Mouse (Mus musculus) neutrophil, adult 59 days (primary cell): ENCODE data around the gene Map2k5. TPM values are rescaled to one million over a fixed set of nuclear protein-coding genes. Genes with fewer than 3 reads are reported as not detected.

Source experiments
- total RNA-seq, 2 experiments: library from RNA; stranded (reverse); gene quantifications; 1 replicate in 1 of 2; 2 replicates in 1 of 2; pipeline ENCODE4 v1.2.4; 2023

Map2k5 gene
- 10 to 100 TPM; 19.7 to 20.0 TPM for total RNA-seq

DNA sequence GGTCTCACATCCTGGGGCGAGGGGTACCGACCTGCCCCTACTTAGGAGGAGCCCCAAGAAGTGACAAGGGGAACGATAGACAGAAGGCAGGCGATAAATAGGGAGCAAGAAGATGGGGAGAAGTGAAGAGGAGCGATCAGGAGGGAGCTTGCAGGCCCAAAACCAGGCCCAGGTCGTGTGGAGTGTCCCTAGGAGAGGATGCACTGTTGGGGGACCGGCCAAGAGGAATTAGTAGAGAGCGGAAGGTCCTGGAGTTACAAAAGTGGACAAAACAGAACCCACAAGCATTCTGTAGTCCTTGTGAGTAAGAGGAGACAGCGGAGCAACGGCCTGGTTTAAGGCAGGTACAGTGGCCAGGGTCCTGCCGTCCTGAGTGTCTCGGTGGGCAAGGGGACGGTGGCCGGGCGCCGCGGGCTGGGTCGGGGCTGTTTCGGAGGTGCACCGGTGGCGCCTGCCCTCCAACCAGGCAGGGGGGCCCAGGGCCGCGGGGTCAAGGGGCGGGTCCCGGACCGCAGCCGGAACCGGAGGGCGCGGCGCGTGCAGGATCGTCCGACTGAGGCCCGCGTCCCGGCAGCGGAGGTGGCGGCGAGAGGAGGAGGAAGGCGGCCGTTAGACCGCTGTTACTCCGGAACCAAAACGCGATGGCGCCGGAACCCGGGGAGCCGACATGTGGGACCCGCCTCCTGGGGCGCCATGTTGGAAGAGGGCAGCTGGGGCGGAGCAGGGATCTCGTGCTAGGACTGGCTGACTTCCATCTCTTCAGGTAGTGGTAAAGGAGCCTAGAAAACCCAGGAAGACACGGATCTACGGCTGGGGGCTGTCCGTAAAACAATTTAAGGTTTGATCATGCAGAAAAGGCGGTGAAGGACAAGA, at the start of gene Map2k5:
Gene Map2k5, minus strand, starts transcription at position 633 of the 873 bp plus-strand sequence.

DNA sequence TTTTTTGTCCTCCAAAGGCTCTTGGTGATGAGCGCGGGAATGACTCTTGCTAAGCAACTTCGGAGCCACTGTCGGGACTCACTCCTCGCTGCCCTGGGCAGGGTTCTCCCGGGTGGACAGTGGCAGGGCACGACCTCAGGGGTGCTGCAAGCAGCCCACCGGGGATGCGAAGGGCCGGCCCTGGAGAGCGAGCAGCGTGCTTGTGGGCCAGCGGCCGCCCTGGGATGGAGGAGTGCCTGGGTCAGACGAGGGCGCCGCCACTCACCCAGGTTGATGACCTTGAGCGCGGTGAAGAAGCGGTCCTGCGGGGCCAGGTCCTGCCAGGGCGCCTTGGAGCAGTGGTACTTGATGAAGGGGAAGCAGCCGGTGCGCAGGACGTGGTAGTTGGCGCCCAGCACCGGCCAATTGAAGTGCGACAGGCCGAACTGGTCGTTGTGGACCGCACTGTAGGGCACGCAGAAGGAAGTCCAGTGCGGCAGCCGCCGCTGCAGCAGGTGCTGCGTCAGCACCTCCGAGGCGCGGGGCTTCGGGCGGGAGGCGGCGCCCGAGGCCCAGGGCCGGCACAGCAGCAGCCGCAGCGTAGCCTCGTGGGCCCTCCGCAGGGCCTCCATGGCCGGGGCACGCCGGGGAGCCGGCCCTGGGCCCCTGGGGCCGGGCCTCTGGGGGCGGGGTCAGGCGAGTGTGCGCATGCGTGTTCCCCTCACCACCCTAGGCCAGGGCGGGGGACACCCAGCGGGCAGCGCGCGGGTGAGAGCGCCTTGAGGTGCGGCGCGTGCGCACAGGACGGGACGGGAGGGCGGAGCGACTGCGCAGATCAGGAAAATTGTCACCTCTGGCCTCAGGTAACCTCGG, 21.1 kb upstream of the Map2k5 start, which contains the start of gene 2300009A05Rik:
Gene 2300009A05Rik, minus strand, starts transcription at position 636 of the 852 bp plus-strand sequence.

DNA sequence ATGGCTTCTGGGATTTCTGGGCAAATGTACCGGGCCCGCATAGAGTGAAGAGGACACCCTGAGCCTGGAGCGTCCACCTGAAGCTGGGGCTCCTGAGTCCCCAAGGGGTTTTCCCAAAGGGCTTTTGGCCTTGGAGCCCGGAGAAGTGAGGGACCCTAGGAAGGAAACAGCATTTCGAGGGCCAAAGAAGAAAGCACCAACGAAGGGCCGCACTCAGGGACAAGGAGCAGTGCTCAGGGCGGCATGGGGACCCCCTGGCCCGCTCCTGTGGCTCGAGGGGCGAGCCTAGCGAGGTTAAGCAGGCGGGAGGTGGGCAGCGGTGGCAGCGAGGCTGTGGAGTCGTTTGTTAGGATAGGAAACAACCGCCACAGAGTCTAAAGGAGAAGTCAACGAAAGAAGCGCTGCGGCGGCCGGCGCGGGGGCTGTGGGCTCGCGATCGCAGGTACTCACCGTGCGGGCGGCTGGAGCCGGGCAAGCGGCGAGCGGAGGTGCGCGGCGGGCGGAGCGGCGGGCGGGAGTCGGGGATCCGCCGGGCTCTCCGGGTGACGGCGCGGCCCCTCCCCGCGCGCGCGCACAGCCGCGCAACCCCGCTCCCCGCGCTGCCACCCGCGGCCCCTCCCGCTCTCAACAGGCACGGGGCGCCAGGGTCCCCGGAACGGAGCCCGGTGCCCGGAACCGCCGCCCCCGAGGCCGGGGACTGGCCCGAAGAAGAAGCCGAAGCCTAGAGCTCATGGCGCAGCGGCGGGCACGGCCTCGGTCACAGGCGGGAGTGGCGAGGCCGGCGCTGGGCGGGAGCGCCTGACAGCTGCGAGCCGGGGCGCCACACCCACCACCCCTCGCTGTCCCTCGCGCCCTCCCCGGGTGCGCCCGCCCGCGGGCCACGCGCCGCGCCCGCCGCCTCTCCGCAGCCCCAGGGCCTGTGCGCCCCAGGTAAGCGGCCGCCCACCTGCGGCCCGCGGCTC, 229.0 kb downstream of the Map2k5 start, which contains the start of gene Skor1:
Gene Skor1, minus strand, starts transcription at position 552 of the 962 bp plus-strand sequence.

Other genes with a start within 250 kb of the Map2k5 start
- gene Skor1, start 228.9 kb downstream of the Map2k5 start, total RNA-seq: not detected
- gene 2300009A05Rik, start 21.3 kb upstream of the Map2k5 start, total RNA-seq: 1 to 10 TPM; 6.9 to 7.9 TPM
- gene Iqch, start 224.6 kb upstream of the Map2k5 start, total RNA-seq: not detected
- 10 to 100 TPM; 26.5 to 29.4 TPM for gene Aagab, start 224.8 kb upstream of the Map2k5 start, total RNA-seq